Mouse (Mus musculus) embryo, embryonic 11.5 days (tissue): ENCODE data around the gene P2rx5.
A peak's percentile ranks its signal among the peaks of the same experiment; 100 is the strongest.

Experiments
- DNase-seq: peaks from one replicate; pipeline ENCODE4 v3.0.0-alpha.2; 2012; ENCODE audit warnings: low read depth, low spot score

P2rx5 gene

GRCm38 (mm10) chr11:73159957-73160810 lies at the start of gene P2rx5:
Gene P2rx5 (plus strand): TSS chr11:73160421.
- no peak for DNase-seq

- DNase-seq: no peak
Observed at GRCm38 (mm10) chr11:73111414-73111813, 48.8 kb upstream of the P2rx5 start.

GRCm38 (mm10) chr11:73126495-73126894 lies 33.7 kb upstream of the P2rx5 start:
- DNase-seq: no peak

- DNase-seq: no peak
Observed at GRCm38 (mm10) chr11:73131020-73131419, 29.2 kb upstream of the P2rx5 start.

- no peak for DNase-seq
Observed at GRCm38 (mm10) chr11:73132999-73133398, 27.2 kb upstream of the P2rx5 start.

- DNase-seq: no peak
Observed at GRCm38 (mm10) chr11:73134222-73134621, 26.0 kb upstream of the P2rx5 start.

GRCm38 (mm10) chr11:73136587-73136986 lies 23.6 kb upstream of the P2rx5 start:
- DNase-seq: no peak

- DNase-seq: no peak
Observed at GRCm38 (mm10) chr11:73137116-73137515, 23.1 kb upstream of the P2rx5 start.

- peak; percentile 83 for DNase-seq
Observed at GRCm38 (mm10) chr11:73137591-73138501, 22.4 kb upstream of the P2rx5 start, which contains the start of gene Haspin. Gene Haspin (minus strand): TSS chr11:73138294.

GRCm38 (mm10) chr11:73144261-73144681 lies 15.9 kb upstream of the P2rx5 start:
- no peak for DNase-seq

GRCm38 (mm10) chr11:73146026-73146974 lies 13.9 kb upstream of the P2rx5 start:
- DNase-seq: no peak

- DNase-seq: no peak
Observed at GRCm38 (mm10) chr11:73146975-73147365, 13.3 kb upstream of the P2rx5 start.

GRCm38 (mm10) chr11:73148209-73148608 lies 12.0 kb upstream of the P2rx5 start:
- DNase-seq: no peak

GRCm38 (mm10) chr11:73155071-73155470 lies 5.2 kb upstream of the P2rx5 start:
- DNase-seq: no peak

GRCm38 (mm10) chr11:73160811-73161200 lies 585 bp downstream of the P2rx5 start:
- DNase-seq: no peak

GRCm38 (mm10) chr11:73161616-73162015 lies 1.4 kb downstream of the P2rx5 start:
- DNase-seq: no peak

- no peak for DNase-seq
Observed at GRCm38 (mm10) chr11:73162284-73162683, 2.1 kb downstream of the P2rx5 start.

- DNase-seq: no peak
Observed at GRCm38 (mm10) chr11:73168071-73168470, 7.8 kb downstream of the P2rx5 start.

GRCm38 (mm10) chr11:73168576-73168975 lies 8.4 kb downstream of the P2rx5 start:
- DNase-seq: no peak

- DNase-seq: peak; percentile 39
Observed at GRCm38 (mm10) chr11:73169231-73169630, 9.0 kb downstream of the P2rx5 start.

- DNase-seq: no peak
Observed at GRCm38 (mm10) chr11:73172186-73172585, 12.0 kb downstream of the P2rx5 start.
